Mouse (Mus musculus) CH12F3 (cell line): Measurements from ENCODE around the gene Nedd4.

Experiments used
- in situ Hi-C: fragments of 300-500 bp; cut with MboI; formaldehyde crosslinking; loops from 2 replicates; pipeline ENCODE4 v1.14.3; 2020; ENCODE audit warnings: low sequenced_read_pairs

The Nedd4 gene

GRCm38 (mm10) chr9:72714945-72715344, 52.8 kb downstream of the Nedd4 start:
- in situ Hi-C loops, result no loop called here

GRCm38 (mm10) chr9:72716200-72716599, 54.1 kb downstream of the Nedd4 start:
- in situ Hi-C loops, result no loop called here

DNA sequence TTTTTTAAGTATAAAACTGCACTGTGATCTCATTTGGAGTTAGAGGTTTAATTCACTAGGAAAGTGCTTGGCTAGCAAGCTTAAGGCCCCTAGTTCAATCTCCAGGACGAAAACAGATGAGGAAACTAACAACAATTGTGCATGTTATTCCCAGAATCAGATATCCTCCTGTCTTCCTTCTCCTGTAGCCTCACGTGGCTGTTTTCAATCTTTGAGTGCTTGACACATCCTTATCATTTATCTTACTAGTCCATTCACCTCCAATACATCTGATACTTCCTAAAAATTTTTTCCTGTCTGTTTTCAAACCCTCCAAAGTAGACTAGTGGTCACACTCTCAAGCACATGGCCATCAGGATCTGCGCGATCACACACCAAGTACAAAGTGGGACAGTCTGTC, 57.0 kb downstream of the Nedd4 start:
- in situ Hi-C loops, result no loop called here

DNA sequence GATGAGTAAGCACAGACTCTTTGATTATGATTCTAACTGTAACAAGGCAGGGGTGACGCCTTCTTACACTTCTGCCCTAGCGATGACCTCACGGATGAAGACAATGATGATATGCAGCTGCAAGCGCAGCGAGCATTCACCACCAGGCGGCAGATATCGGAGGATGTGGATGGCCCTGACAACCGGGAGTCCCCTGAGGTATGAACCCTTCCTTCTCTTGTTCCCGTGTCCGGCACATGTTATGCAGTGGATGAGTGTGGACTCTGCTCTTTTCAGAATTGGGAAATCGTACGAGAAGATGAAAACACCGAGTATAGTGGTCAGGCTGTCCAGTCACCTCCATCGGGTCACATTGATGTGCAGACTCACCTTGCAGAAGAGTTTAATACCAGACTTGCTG, 59.1 kb downstream of the Nedd4 start:
- in situ Hi-C loops, result no loop called here

DNA sequence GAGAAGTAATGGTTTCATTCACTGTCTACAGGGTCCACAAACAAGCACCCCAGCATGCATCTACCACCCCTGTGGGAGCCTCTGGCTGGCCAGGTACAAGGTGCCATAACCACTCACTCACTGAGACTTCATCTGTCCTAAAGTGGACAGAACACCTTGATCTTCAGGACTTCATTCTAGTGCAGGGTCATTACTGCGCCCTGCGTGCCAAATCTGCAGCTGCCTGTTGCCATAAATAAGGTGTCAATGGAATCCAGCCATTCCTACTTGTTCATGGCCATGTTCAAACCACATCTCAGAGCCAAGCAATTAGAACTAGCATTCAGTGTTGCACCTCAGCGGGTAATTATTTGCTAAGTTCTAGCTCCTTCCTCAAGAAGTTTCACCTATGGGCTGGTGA, 60.5 kb downstream of the Nedd4 start:
- in situ Hi-C loops, result no loop called here

GRCm38 (mm10) chr9:72724491-72725221, 62.5 kb downstream of the Nedd4 start:
- in situ Hi-C loops, result no loop called here

DNA sequence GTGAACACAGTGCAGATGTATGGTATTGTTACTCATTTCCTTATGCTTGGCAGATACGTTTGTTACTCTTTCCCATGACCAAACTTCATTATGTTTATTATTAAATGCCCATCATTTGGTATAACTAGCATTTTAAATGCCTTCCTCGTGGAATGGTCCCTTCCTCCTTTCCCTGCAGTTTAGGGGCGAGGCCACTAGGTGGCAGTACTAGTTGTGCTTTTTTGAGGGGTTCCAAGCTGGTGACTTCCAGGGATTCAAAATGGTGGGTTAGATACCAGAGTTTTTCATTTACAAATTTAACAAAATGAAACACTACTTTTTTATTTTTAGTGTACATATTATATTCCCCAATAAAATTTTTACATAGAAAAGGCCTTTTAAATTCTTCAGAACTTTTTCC, 71.8 kb downstream of the Nedd4 start:
- in situ Hi-C loops, result no loop called here

DNA sequence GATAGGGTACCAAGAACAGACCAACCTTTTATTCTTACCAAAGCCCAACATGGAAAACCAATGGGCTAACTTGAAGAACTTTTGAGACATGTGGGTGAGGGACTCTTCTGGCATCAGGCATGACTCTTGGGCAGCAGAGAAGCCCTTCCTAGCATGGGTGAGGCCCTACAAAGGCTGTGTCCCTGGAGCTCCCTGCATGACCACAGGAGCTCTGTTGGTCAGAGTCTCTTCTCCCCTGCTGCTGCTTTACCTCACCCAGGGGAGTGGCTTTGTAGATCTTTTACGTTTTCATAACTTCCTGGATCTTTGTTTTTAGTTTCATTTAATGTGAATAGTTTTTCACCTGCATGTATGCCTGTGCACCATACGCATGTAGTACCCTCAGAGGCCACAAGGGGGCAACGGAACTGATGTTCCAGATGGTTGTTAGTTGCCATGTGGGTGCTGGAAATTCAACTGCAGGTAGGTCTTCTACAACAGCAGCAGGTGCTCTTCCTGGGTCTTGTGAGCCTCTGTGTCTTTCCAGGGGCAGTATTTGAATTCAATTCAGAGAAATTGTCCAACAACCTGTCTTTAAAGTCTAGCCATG, 73.8 kb downstream of the Nedd4 start:
- in situ Hi-C loops, result no loop called here

- in situ Hi-C loops, result no loop called here
Measured at GRCm38 (mm10) chr9:72741206-72741605, 79.1 kb downstream of the Nedd4 start.

- in situ Hi-C loops, result no loop called here
Measured at GRCm38 (mm10) chr9:72746278-72746677, 84.1 kb downstream of the Nedd4 start.

- in situ Hi-C loops, result no loop called here
Measured at GRCm38 (mm10) chr9:72750272-72750671, 88.1 kb downstream of the Nedd4 start.

GRCm38 (mm10) chr9:72752656-72753055, 90.5 kb downstream of the Nedd4 start:
- in situ Hi-C loops, result no loop called here

GRCm38 (mm10) chr9:72753741-72754140, 91.6 kb downstream of the Nedd4 start:
- in situ Hi-C loops, result no loop called here

- in situ Hi-C loops, result no loop called here
Measured at GRCm38 (mm10) chr9:72757143-72757542, 95.0 kb downstream of the Nedd4 start.

- in situ Hi-C loops, result no loop called here
Measured at GRCm38 (mm10) chr9:72758705-72759131, 96.6 kb downstream of the Nedd4 start.

- in situ Hi-C loops, result loop anchor here (10.0 kb wide), 1 partner anchor 122 kb away; no protein-coding TSS in a partner anchor
Measured at GRCm38 (mm10) chr9:72763050-72763718, 101.0 kb downstream of the Nedd4 start.

- in situ Hi-C loops, result loop anchor here (10.0 kb wide), 1 partner anchor 118 kb away; no protein-coding TSS in a partner anchor
Measured at GRCm38 (mm10) chr9:72766789-72767349, 104.7 kb downstream of the Nedd4 start.

DNA sequence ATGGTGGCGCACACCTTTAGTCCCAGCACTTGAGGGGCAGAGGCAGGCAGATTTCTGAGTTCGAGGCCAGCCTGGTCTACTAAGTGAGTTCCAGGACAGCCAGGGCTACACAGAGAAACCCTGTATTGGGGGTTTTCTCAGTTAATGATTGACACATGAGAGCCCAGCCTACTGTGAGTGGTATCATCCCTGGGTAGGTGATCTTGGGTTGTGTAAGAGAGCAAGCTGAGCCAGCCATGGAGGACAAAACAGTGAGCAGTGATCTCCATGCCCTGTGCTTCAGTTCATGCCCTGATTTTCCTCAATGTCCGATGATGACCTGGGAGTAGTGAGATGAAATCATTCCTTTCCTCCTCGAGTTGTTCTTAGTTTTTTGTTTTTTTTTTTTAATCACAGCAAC, 112.9 kb downstream of the Nedd4 start:
- in situ Hi-C loops, result no loop called here

DNA sequence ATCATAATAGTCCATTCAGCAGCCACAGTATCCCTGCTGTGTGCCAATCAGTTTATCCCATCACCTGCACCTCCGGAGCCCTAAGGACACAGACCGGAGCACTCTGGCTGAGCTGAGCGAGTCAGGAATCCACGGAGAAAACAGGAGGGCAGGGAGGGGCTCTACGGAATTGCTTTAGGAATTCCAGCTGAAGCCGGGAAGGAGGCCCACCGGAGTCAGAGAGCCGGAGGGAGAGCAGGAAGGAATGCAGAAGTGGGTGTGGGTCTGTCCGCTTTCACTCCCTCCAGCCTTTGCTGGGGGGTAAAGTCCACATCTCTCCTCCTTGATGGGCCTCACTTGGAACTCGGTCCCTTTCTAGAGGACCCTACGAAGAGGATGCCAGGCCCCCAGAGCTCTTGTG, 116.9 kb downstream of the Nedd4 start:
- in situ Hi-C loops, result no loop called here

DNA sequence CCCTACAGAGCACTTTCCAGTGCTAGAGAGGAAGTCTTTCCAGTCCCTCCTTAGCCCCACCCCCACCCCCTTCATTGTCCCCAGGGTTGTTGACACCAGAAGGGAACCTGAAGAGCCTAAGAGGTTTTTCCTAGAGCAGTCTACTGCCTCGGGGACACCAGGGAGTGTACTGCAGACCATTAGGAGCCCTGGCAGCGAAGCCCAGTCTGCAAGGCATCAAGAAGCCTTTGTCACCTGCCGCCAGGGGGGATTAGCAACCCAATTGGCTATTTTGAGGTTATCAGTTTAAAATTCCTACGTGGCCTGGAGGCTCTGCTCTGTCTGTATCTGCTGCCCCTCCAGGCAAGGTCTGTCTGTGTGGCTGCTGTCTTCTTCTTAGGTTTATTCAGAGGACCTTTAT, 117.6 kb downstream of the Nedd4 start:
- in situ Hi-C loops, result no loop called here

- in situ Hi-C loops, result no loop called here
Measured at GRCm38 (mm10) chr9:72780694-72781093, 118.5 kb downstream of the Nedd4 start.

GRCm38 (mm10) chr9:72781466-72781865, 119.3 kb downstream of the Nedd4 start:
- in situ Hi-C loops, result no loop called here
